Mouse (Mus musculus) kidney, postnatal 36 days (tissue): ENCODE data around the gene Ankrd2.
"Not testable (repeated sequence)": the region's sequence is repeated elsewhere in the genome, so short reads cannot be mapped to it uniquely, and the experiment has no call there.

Source experiments
- DNase-seq, 2 experiments: peaks; one replicate each; pipeline ENCODE4 v3.0.0; 2021 to 2022; ENCODE audit warnings: mixed read lengths in 2 of 2

Gene Ankrd2

GRCm38 (mm10) chr19:42056719-42057409 is 21.1 kb downstream of the Ankrd2 start:
- DNase-seq, result peak in 1 of 2 experiments; percentile 51

GRCm38 (mm10) chr19:42058426-42058825 is 22.6 kb downstream of the Ankrd2 start:
- DNase-seq, result no peak

GRCm38 (mm10) chr19:42061443-42061842 is 25.6 kb downstream of the Ankrd2 start:
- peak; percentile 70 to 80 for DNase-seq

- DNase-seq, result no peak
Observed at GRCm38 (mm10) chr19:42068441-42069240, 32.8 kb downstream of the Ankrd2 start.

GRCm38 (mm10) chr19:42069241-42069525 is 33.4 kb downstream of the Ankrd2 start:
- peak; percentile 61 to 63 for DNase-seq

- DNase-seq, result no peak
Observed at GRCm38 (mm10) chr19:42071221-42071620, 35.4 kb downstream of the Ankrd2 start.

GRCm38 (mm10) chr19:42071886-42072608 is 36.2 kb downstream of the Ankrd2 start:
- peak; percentile 68 to 85 for DNase-seq

- peak; percentile 70 to 80 for DNase-seq
Observed at GRCm38 (mm10) chr19:42072802-42073201, 37.0 kb downstream of the Ankrd2 start.

- DNase-seq, result no peak
Observed at GRCm38 (mm10) chr19:42075051-42075450, 39.3 kb downstream of the Ankrd2 start.

- no peak for DNase-seq
Observed at GRCm38 (mm10) chr19:42075992-42076391, 40.2 kb downstream of the Ankrd2 start.

- DNase-seq, result no peak
Observed at GRCm38 (mm10) chr19:42078566-42078965, 42.8 kb downstream of the Ankrd2 start.

- no peak for DNase-seq
Observed at GRCm38 (mm10) chr19:42079006-42079405, 43.2 kb downstream of the Ankrd2 start.

GRCm38 (mm10) chr19:42079950-42080349 is 44.1 kb downstream of the Ankrd2 start:
- DNase-seq, result peak; percentile 58 to 65

GRCm38 (mm10) chr19:42080469-42080868 is 44.7 kb downstream of the Ankrd2 start:
- DNase-seq, result peak; percentile 55

GRCm38 (mm10) chr19:42081613-42082012 is 45.8 kb downstream of the Ankrd2 start:
- DNase-seq, result not testable (repeated sequence)

- no peak for DNase-seq
Observed at GRCm38 (mm10) chr19:42085690-42086089, 49.9 kb downstream of the Ankrd2 start.

GRCm38 (mm10) chr19:42086166-42086565 is 50.4 kb downstream of the Ankrd2 start, which contains the start of gene Morn4:
Morn4 (minus strand) TSS chr19:42086357.
- DNase-seq, result peak; percentile 91 to 92

- DNase-seq, result peak; percentile 77 to 79
Observed at GRCm38 (mm10) chr19:42089103-42089747, 53.4 kb downstream of the Ankrd2 start.

- peak; percentile 99 to 100 for DNase-seq
Observed at GRCm38 (mm10) chr19:42089748-42090595, 54.2 kb downstream of the Ankrd2 start, which contains the start of gene Pi4k2a. Pi4k2a (plus strand) TSS chr19:42090470.

- DNase-seq, result peak in 1 of 2 experiments; percentile 26
Observed at GRCm38 (mm10) chr19:42090637-42091141, 54.9 kb downstream of the Ankrd2 start.
